Mouse (Mus musculus) embryonic facial prominence, embryonic 10.5 days (tissue): ENCODE measurements around the gene Eef1akmt2. TPM values are rescaled to one million over a fixed set of nuclear protein-coding genes. Genes with fewer than 3 reads are reported as not detected.

Source experiments
- DNase-seq: peaks from one replicate; pipeline ENCODE4 v3.0.0-alpha.2; 2017; ENCODE audit warnings: low spot score
- H3K27ac ChIP-seq: fragments of 300-500 bp; sonication (generic); replicated peaks from 2 replicates; pipeline ENCODE4 v1.5.1; 2016; ENCODE audit warnings: mild to moderate bottlenecking
- H3K27me3 ChIP-seq: fragments of 300-500 bp; sonication (generic); replicated peaks from 2 replicates; pipeline ENCODE4 v1.6.1; 2016; ENCODE audit warnings: low read depth, mild to moderate bottlenecking; ENCODE audit not compliant: poor library complexity, severe bottlenecking
- H3K36me3 ChIP-seq: fragments of 300-500 bp; sonication (generic); replicated peaks from 2 replicates; pipeline ENCODE4 v1.6.1; 2016; ENCODE audit warnings: mild to moderate bottlenecking, moderate library complexity
- H3K4me1 ChIP-seq: fragments of 300-500 bp; sonication (generic); 2 replicates; pipeline ENCODE4 v1.6.1; 2016
- H3K4me3 ChIP-seq: fragments of 300-500 bp; sonication (generic); 2 replicates; pipeline ENCODE4 v1.5.1; 2016; ENCODE audit warnings: mild to moderate bottlenecking, moderate library complexity
- H3K9me3 ChIP-seq: fragments of 300-500 bp; sonication (generic); 2 replicates; pipeline ENCODE4 v1.6.1; 2016; ENCODE audit warnings: mild to moderate bottlenecking
- WGBS: fragments of 180-500 bp; shearing (Covaris S2); methylation state at CpG from one replicate; pipeline ENCODE4 v1.1.7; 2016; 5-methylcytosine and 5-hydroxymethylcytosine counted together
- polyA plus RNA-seq: library from polyadenylated mRNA; unstranded; fragments of >200 nt; fragmentation: Nextera tagmentation; extraction: Ambion mirVana; gene quantifications from 2 replicates; pipeline ENCODE4 v1.2.1, GENCODE M21; 2016

Gene Eef1akmt2
- 71.0 and 72.1 TPM in 2 replicates for polyA plus RNA-seq

- H3K4me3 ChIP-seq: peak within 1 kb of the TSS; percentile 86
- peaks cover 19% of the 10 kb centered on the region for H3K4me1 ChIP-seq
- WGBS: under 1% methylated on average over 37 of the region's 37 CpGs
- peak; percentile 88 for DNase-seq
- H3K27ac ChIP-seq: peak within 1 kb of the TSS; percentile 99
- H3K27me3 ChIP-seq: no peaks in the 10 kb centered on the region
- peaks cover 34% of the 10 kb centered on the region for H3K36me3 ChIP-seq
- H3K9me3 ChIP-seq: no peaks in the 10 kb centered on the region
Measured at GRCm38 (mm10) chr7:132852173-132852844, at the start of gene Eef1akmt2. Eef1akmt2 (minus strand) TSS chr7:132852673.

- DNase-seq: no peak
- WGBS: 61% methylated on average over 2 of the region's 2 CpGs
Measured at GRCm38 (mm10) chr7:132900826-132901531, 48.5 kb upstream of the Eef1akmt2 start.

GRCm38 (mm10) chr7:132898234-132898633 lies 45.8 kb upstream of the Eef1akmt2 start:
- WGBS: 89% methylated on average over 2 of the region's 2 CpGs
- H3K27me3 ChIP-seq: no peaks in the 10 kb centered on the region

More at GRCm38 (mm10) chr7:132900826-132901531, 48.5 kb upstream of the Eef1akmt2 start:
- Histone ChIP-seq H3K27ac (no peak overlapping the region), H3K27me3 (no peaks in the 10 kb centered on the region), H3K4me3 (no peak overlapping the region), H3K4me1 (no peaks in the 10 kb centered on the region), H3K9me3 (no peaks in the 10 kb centered on the region), H3K36me3 (no peaks in the 10 kb centered on the region)

GRCm38 (mm10) chr7:132897258-132897657 lies 44.8 kb upstream of the Eef1akmt2 start:
- Histone ChIP-seq H3K27me3 (no peaks in the 10 kb centered on the region), H3K9me3 (no peaks in the 10 kb centered on the region), H3K36me3 (no peaks in the 10 kb centered on the region), H3K4me1 (no peaks in the 10 kb centered on the region), H3K27ac (no peak overlapping the region), H3K4me3 (no peak overlapping the region)
- 79% methylated on average over 10 of the region's 10 CpGs for whole genome bisulfite sequencing
- no peak for DNase-seq

More at GRCm38 (mm10) chr7:132898234-132898633, 45.8 kb upstream of the Eef1akmt2 start:
- H3K36me3 ChIP-seq: no peaks in the 10 kb centered on the region
- H3K4me1 ChIP-seq: no peaks in the 10 kb centered on the region
- H3K9me3 ChIP-seq: no peaks in the 10 kb centered on the region
- no peak overlapping the region for H3K4me3 ChIP-seq
- H3K27ac ChIP-seq: no peak overlapping the region
- DNase-seq: no peak

- Histone ChIP-seq H3K9me3 (no peaks in the 10 kb centered on the region), H3K36me3 (no peaks in the 10 kb centered on the region), H3K4me3 (no peak overlapping the region), H3K27me3 (no peaks in the 10 kb centered on the region), H3K27ac (no peak overlapping the region), H3K4me1 (peaks cover 4% of the 10 kb centered on the region; the same call in 1 of the 2 replicates)
- WGBS: 87% methylated on average over 9 of the region's 9 CpGs
- DNase-seq: no peak
Measured at GRCm38 (mm10) chr7:132896206-132896815, 43.8 kb upstream of the Eef1akmt2 start.

- Histone ChIP-seq H3K27ac (no peak overlapping the region), H3K36me3 (no peaks in the 10 kb centered on the region), H3K27me3 (no peaks in the 10 kb centered on the region), H3K4me3 (no peak overlapping the region), H3K4me1 (peaks cover 4% of the 10 kb centered on the region; the same call in 1 of the 2 replicates), H3K9me3 (no peaks in the 10 kb centered on the region)
- 81% methylated on average over 7 of the region's 7 CpGs for WGBS
- no peak for DNase-seq
Measured at GRCm38 (mm10) chr7:132894841-132895555, 42.5 kb upstream of the Eef1akmt2 start.

GRCm38 (mm10) chr7:132893336-132893735 lies 40.9 kb upstream of the Eef1akmt2 start:
- WGBS: 79% methylated on average over 1 of the region's 1 CpGs
- Histone ChIP-seq H3K4me1 (peaks cover 4% of the 10 kb centered on the region), H3K9me3 (no peaks in the 10 kb centered on the region), H3K36me3 (no peaks in the 10 kb centered on the region), H3K4me3 (no peak overlapping the region), H3K27ac (no peak overlapping the region), H3K27me3 (no peaks in the 10 kb centered on the region)
- no peak for DNase-seq

GRCm38 (mm10) chr7:132892806-132893205 lies 40.3 kb upstream of the Eef1akmt2 start:
- no peaks in the 10 kb centered on the region for H3K36me3 ChIP-seq
- WGBS: 79% methylated on average over 7 of the region's 7 CpGs
- H3K9me3 ChIP-seq: no peaks in the 10 kb centered on the region
- no peak overlapping the region for H3K27ac ChIP-seq
- H3K4me1 ChIP-seq: peaks cover 8% of the 10 kb centered on the region
- no peaks in the 10 kb centered on the region for H3K27me3 ChIP-seq
- no peak overlapping the region for H3K4me3 ChIP-seq
- no peak for DNase-seq

GRCm38 (mm10) chr7:132892311-132892661 lies 39.8 kb upstream of the Eef1akmt2 start:
- no peak for DNase-seq
- Histone ChIP-seq H3K9me3 (no peaks in the 10 kb centered on the region), H3K27me3 (no peaks in the 10 kb centered on the region), H3K4me3 (no peak overlapping the region), H3K27ac (no peak overlapping the region; the same call in 1 of the 2 replicates), H3K36me3 (no peaks in the 10 kb centered on the region), H3K4me1 (peaks cover 13% of the 10 kb centered on the region)
- 63% methylated on average over 4 of the region's 4 CpGs for WGBS

- no peak overlapping the region for H3K27ac ChIP-seq
- no peaks in the 10 kb centered on the region for H3K36me3 ChIP-seq
- H3K9me3 ChIP-seq: no peaks in the 10 kb centered on the region
- WGBS: 78% methylated on average over 5 of the region's 5 CpGs
- H3K4me1 ChIP-seq: peaks cover 18% of the 10 kb centered on the region
- no peak overlapping the region for H3K4me3 ChIP-seq
- no peaks in the 10 kb centered on the region for H3K27me3 ChIP-seq
- no peak for DNase-seq
Measured at GRCm38 (mm10) chr7:132891561-132892310, 39.3 kb upstream of the Eef1akmt2 start.

- peaks cover 21% of the 10 kb centered on the region for H3K4me1 ChIP-seq
- no peaks in the 10 kb centered on the region for H3K9me3 ChIP-seq
- H3K36me3 ChIP-seq: peaks cover 6% of the 10 kb centered on the region
- 89% methylated on average over 5 of the region's 5 CpGs for WGBS
- no peaks in the 10 kb centered on the region for H3K27me3 ChIP-seq
- H3K4me3 ChIP-seq: no peak overlapping the region
- H3K27ac ChIP-seq: no peak overlapping the region
- DNase-seq: no peak
Measured at GRCm38 (mm10) chr7:132890201-132890600, 37.7 kb upstream of the Eef1akmt2 start.

- Histone ChIP-seq H3K4me3 (no peak overlapping the region), H3K9me3 (no peaks in the 10 kb centered on the region)
Measured at GRCm38 (mm10) chr7:132889691-132890090, 37.2 kb upstream of the Eef1akmt2 start.

More at GRCm38 (mm10) chr7:132889691-132890090, 37.2 kb upstream of the Eef1akmt2 start:
- H3K36me3 ChIP-seq: peaks cover 11% of the 10 kb centered on the region
- peaks cover 21% of the 10 kb centered on the region for H3K4me1 ChIP-seq
- no peaks in the 10 kb centered on the region for H3K27me3 ChIP-seq
- DNase-seq: no peak
- WGBS: 93% methylated on average over 8 of the region's 8 CpGs
- H3K27ac ChIP-seq: no peak overlapping the region
